Mouse (Mus musculus): ENCODE measurements around the gene BC048403.

Gene BC048403

DNA sequence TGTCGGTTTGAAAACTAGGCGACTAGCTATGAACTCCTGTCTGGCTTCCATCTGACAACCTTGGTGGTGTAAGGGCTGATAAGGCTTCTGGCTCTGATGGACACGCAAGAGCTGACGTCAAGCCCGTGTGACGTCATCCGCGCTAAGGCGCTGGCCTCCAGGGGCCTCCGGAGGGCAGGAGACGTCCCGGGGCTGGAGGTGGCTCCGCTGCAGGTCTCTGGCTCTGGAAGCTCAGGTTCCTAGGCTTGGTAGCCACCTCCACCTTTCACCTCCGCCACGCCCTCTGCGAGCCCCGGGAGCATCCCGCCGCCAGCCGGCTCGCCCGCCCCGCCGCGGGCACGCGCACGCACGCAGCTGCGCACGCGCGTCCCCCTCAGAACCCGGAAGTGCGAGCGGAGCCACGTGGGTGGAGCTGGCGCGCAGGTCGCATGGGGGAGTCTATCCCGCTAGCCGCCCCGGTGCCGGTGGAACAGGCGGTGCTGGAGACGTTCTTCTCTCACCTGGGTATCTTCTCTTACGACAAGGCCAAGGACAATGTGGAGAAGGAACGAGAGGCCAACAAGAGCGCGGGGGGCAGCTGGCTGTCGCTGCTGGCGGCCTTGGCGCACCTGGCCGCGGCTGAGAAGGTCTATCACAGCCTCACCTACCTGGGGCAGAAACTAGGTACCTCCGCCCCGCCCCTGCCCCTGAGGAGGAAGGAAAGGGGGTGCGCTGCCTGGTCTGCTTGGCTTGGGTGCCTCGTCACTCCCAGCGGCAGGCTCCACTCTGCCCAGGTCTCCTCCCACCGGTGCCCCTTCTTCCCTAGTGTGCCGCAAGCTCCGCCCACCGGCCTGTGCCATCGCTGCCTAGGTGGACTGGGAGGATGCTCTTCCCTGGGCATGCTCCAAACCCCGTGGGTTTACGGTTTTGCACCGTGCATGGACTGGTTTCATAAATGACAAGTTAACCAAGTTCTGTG is at the start of gene BC048403:
Gene BC048403, plus strand, starts transcription at position 390 of the 958 bp plus-strand sequence.
- peak; percentile 53 for DNase-seq (ENCODE audit: extremely low read depth, low read depth)

DNA sequence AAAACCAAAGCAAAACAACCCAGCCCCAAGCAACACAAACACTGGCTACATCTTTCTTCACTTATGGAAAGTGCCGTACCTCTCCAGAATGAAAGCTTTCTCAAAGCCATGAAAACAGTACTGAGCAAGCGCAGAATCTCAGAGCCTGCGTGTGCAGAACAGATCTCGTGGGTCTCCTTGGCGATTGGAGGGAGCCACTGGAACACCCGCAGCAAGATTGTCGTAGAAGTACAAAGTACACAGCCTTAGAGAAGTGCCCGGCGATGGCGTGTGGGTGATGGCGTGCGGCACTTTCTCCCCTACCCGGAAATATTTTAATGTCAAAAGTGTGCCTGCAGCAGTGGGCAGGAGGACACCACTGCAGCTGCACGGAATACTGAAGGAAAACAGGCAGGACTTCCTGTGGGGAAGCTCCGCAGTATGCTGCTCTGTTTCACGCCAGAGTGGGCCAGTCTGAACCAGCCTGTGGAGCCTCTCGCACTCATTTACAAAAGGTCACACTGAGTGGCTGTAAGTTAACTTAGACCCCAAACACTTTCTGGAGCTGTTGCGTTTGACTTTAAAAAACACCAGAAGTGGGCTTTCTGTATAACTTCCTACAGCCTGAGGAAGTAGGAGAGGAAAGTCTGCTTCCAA is 46.7 kb upstream of the BC048403 start:
- no peak for DNase-seq (ENCODE audit: extremely low read depth, low read depth)

DNA sequence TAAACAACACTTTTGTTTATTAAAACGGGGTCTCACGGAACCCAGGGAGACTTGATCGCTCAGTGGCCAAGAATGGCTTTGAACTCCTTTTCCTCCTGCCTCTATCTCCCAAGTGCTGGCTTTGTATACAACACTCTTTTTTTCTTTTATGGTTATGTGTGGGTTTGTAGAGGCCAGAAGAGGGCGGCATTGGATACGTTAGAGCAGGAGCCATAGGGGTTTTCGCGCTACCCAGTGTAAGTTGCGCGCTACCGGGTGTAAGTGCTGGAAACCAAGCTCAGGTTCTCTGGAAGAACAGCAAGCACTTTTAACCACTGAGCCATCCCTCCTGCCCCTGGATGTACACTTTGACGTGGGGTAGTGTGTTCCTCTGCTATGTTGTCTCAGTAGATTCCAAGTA is 45.2 kb upstream of the BC048403 start:
- DNase-seq (ENCODE audit: extremely low read depth, low read depth), result no peak

DNA sequence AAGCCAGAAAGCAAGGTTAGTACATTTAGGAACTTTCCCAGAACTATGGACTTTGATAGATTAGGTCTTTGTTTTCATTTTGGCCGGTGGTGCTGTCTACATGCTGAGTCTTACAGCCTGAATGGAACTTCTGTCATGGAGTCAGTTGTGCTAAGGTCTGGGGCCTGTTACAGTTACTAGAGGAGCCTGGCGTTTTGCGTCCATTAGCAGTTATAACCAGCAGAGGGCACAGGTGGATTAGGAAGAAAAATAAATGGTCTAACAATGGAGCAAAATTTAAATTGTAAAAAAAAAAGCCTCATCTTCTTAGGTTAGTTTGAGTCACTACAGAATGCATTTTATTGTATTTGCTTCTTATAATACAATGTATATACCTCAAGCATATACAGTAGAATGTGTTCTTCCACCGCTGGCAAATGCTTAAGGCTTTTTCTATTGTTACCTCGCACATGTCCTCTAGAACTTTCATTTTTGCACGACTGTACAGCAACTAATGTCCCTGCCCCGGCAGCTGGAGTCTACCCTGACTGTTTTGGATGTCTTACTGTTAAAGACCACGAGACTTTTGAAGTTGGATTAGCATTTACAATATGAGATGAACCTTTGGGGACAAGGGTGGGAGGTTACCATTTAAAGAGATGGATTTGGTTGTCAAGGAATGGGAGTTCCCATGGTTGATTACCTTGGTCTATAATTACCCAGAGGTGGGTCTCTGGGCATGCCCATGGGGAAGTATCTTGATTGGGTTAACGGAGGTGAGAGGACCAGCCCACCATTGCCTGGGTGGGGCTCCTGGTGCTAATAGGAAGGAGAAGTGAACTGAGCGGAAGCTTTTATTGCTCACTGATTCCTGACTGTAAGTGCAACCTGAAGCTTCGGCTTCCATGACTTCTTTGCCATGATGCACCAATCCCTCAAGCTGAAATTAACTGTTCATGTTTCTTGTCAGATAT is 38.2 kb upstream of the BC048403 start:
- DNase-seq (ENCODE audit: extremely low read depth, low read depth), result peak; percentile 18

DNA sequence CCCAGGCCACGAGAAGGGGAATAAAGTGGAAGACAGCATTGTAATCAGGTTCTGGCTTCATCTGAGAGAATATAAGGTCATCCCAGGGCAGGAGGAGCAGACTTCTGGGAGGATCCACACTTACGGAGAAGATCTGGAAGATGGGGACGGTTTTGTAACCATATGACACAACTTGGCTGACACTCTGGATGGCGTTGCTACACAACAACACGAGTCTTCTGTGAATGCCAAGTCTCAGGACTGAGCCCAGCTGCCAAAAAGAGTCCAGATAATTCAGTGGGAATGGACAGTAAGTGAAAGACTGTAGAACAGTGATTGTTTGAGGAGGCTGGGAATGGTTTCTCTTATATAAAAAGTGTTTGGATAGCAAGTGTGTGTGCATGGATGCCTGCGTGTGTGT is 36.1 kb upstream of the BC048403 start:
- no peak for DNase-seq (ENCODE audit: extremely low read depth, low read depth)

DNA sequence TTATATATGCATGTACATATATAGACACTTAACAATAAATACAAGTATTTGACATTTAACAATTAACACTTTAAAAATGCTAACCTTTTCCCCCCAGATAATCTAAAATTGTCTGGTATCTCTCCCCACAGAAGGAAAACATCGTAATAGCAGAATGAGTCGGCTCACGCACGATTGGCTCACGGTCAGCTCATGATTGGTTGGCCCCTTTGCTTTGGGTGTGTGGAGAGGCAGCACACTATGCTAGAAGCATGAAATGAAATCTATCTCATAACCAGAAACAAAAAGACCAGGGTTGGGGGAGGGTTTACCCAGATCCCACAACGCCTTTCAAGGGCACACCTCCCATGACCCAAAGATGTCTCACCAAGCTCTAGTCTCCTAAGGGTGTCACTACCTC is 34.9 kb upstream of the BC048403 start:
- no peak for DNase-seq (ENCODE audit: extremely low read depth, low read depth)

DNA sequence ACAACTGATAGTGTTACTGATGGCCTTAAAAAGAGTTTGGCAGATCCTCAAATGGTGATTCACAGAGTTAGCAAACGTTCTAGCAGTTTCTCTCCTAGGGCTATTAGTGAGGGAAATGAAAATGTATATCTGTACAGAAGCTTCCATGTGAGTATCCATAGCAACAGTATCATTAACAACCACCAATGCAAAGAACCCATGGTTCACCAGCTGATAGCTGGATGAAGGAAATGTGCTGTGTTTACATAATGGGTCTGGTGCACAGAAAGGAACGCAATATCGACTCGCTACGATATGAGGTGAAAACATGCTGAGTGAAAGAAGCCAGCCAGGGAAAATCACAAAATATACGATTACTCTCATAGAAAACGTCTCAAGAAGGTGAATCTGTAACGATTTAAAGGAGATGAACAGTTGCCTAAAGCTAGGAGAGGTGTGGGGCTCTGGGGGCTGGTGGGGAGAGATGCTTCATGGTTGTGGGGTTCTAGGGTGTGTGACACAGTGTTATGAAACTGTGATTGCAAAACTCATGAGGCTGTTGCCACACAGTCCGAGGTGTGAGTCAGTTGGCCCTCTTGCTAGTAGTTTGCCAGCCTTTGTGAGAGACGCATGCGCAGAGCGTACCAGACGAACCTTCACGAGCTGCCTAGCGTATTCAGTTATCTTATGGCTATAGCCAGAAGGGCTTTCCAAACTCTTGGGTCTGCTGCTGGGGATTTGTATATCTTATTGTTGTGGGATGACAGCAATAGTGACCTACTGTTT is 34.2 kb upstream of the BC048403 start:
- DNase-seq (ENCODE audit: extremely low read depth, low read depth), result no peak

DNA sequence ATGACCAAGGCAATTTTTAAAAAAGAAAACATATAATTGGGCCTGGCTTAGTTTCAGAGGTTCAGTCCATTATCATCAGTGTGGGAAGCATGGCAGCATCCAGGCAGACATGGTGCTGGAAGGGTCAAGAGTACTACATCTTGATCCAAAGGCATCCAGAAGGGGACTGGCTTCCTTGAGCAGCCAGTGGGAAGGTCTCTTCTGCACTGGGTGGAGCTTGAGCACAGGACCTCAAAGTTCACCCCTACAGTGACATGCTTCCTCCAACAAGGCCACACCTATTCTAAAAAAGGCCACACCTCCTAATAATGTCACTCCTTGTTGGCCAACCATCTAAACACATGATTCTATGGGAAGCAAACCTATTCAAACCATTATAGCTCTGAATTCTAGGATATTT is 22.9 kb upstream of the BC048403 start:
- no peak for DNase-seq (ENCODE audit: extremely low read depth, low read depth)

DNA sequence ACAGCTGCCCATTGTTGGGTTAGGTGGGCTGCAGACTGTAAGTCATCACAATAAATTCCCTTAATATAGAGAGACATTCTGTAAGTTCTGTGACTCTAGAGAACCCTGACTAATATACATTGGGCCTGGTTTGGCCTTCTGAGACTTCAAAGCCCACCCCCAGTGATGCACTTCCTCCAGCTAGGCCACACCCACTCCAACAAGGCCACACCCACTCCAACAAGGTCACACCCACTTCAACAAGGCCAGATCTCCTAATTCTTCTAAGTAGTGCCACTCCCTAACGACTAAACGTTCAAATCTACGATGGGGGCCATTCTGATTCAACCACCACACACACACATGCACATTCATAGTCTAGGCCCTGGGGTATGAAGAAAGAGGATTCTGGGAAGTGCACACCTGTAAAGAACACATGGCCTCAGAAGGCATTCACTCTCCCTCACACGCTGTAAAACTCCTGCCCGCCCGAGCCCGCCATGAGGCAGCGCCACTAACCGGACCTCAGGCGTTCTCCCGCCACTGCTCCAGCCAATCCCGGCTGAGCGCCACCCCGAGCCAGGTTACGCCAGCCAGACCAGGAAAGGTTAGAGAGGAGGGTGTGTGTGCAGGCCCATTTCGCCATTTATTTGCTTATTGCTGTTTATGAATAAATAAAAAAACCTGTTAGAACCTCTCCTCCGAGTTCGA is 20.7 kb upstream of the BC048403 start:
- DNase-seq (ENCODE audit: extremely low read depth, low read depth), result no peak

DNA sequence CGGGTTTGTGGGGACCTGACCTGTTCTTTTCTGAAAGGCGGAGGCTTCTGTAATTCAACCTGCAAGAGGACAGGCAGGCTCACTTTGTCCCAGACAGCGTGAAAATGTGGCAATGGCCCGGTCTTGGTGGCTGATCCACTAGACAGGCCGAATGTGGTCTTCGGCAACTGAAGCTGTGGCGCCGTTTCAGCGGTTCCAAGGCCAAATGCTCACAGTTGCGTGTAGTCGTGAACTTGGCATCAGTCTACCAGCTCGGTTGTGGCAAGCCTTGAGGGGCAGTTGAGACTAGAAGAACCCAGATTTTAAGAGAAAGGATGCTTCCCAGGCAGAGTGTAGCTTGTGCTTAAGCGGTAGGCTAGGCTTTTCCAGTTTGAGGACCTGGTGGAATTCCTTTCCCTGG is 19.0 kb upstream of the BC048403 start:
- no peak for DNase-seq (ENCODE audit: extremely low read depth, low read depth)

DNA sequence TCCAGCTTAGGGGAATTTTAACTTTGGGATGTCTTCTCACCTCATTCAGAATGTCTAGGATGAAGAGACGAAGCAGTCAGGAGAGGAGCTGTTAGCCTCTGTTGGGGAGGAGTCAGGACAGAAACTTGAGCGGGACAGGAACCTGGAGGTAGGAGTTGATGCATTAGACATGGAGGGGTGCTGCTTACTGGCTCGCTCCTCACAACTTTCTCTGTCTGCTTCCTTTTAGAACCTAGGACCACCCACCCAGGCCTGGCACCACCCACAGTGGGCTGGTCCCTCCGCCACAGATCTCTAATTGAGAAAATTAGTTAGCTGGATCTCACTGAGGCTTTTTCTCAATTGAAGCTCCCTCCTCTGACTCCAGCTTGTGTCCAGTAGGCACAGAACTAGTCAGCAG is 13.2 kb upstream of the BC048403 start:
- no peak for DNase-seq (ENCODE audit: extremely low read depth, low read depth)

DNA sequence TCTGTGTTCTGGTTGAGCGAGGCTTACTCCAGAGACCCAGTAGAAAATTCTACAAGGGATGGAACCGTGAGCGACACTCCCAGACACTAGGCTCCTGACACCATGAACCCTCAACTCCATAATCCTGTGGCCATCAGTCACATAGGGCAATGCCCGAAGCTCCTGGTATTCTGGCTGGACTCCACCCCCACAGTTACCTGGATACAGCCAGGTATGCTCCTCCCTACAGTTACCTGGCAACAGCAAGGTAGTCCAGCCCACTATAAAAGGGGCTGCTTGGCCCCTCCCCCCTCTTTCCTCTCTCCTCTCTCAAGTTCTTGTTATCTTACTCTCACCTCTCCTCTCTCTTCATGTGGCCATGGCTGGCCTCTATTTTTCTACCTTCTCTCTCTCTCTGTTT is 12.6 kb upstream of the BC048403 start:
- DNase-seq (ENCODE audit: extremely low read depth, low read depth), result no peak

DNA sequence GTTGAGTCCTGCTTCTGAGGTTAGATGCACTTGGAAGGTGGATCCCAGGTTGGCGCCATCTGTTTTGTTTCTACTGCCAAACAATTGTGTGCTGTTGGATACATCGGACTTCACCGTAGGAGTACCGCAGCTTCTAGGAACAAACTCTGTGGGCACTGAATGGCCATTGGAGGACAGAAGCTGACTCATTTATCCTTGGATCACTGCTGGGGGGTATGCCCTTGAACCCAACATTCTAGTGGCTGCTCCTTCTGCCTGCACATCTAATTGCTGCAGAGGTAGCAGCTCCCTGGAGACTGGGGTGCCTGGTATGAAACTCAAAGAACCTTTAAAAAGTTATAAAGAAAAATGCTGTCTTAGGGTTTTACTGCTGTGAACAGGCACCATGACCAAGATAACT is 11.5 kb upstream of the BC048403 start:
- DNase-seq (ENCODE audit: extremely low read depth, low read depth), result no peak

DNA sequence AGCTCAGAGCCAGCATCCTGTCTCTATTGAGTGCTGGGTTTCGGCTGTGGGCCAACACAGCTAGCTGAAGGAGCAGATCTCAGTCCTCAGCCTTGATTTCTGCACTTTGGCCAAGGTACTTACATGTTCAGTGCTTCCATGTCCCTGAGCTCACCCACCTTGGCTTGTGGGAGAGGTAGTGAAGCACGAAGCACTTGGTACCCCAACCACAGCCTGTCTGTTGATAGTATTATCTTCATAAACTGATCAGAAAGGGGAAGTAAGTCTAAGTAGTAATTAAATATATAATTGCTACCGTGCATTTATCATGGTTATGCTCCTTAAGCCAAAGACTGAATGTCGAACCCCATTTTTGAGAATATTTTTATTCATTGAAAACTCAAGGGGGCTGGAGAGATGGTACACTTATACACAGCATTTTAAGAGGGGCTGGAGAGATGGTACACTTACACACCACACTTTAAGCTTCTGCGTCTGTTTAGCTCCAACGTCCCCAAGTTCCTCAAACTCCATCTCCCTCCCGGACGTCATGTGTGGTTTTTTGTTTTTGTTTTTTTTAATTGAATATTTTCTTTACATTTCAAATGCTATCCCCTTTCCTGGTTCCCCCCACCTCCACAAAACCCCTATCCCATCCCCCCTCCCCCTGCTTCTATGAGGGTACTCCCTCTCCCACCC is 8.6 kb upstream of the BC048403 start:
- DNase-seq (ENCODE audit: extremely low read depth, low read depth), result no peak

DNA sequence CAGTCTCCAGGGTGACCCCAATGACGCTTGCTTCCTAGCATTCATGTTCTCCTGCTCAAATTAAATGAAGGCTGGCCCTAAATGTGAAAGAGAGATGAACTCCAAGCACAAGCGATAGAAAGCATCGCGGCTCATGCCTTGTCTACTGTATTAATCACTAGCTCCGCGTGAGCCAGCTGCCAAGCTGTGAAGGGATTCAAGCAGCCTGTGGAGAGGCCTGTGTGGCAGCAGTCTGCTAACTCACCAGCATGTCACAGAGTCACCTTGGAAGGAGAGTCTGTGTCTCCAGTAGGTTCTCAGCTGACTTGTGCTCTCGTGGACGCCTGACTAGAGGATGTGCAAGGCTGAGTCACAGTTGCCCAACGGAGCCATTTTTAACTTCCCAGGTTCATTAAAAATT is 7.2 kb upstream of the BC048403 start:
- DNase-seq (ENCODE audit: extremely low read depth, low read depth), result no peak

DNA sequence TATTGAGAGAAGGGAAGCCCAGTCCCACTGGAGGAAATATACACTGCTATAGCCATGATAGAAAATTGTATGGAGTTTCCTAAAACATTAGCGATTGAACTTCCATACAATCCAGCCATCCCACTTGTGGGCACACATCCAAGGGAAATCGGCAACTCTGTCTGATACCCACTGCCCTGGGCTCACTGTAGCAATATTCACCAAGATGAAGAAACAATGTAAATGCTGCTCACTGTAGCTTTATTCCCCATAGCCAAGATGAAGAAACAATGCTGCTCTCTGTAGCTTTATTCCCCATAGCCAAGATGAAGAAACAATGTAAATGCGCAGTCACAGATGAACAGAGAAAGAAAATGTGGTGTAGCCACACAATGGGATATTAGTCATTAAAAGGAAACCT is 2.5 kb upstream of the BC048403 start:
- no peak for DNase-seq (ENCODE audit: extremely low read depth, low read depth)

DNA sequence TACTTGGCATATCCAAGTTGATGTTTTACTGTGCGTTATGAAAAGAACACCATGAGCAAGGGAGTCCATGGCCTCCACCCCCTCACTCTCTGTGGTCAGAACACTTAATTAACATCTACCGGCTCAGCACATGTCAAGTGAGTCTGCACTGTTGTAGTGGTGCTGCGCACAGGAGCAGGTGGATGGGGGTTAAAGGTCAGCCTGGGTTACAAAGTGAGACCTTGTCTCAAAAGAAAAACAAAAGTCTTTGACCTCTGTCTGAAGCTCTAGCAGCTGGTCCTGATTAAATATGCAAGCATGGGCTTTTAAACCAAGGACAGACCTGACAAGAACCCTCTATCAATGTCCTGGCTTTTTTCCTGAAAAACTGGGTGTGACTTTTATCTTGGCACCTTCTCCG is 2.6 kb downstream of the BC048403 start:
- no peak for DNase-seq (ENCODE audit: extremely low read depth, low read depth)

DNA sequence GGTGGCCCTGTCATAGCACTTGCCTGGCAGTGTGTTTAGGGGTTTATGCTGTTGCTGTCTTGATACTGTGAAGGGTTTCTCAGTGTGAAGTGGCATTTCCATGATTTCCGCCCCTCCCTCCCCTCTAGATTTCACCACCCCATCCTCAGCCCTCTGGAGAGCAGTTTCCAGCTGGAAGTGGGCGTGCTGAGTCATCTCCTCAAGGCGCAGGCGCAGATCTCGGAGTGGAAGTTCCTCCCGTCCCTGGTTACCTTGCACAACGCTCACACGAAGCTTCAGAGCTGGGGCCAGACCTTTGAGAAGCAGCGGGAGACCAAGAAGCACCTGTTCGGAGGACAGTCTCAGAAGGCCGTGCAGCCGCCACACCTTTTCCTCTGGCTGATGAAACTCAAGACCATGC is 10.4 kb downstream of the BC048403 start:
- DNase-seq (ENCODE audit: extremely low read depth, low read depth), result no peak

DNA sequence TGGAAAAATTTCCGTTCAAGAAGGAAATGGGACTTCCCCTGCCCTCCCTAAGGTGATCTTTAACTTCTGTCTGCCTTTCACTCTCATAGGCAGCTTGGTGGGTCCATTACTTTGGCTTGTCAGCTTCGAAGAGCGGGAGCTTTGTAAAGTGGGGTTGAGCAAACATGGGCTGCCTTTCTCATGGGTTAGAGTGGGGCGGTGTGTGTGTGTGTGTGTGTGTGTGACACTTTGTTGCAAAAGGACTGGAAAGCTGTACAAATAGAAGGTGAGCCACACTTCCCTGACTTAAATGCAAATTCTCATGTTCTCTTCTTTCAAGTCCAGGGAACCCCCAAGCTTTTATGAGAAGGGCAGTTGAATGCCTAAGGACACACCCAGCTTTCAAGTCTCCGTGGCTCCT is 14.5 kb downstream of the BC048403 start:
- no peak for DNase-seq (ENCODE audit: extremely low read depth, low read depth)

DNA sequence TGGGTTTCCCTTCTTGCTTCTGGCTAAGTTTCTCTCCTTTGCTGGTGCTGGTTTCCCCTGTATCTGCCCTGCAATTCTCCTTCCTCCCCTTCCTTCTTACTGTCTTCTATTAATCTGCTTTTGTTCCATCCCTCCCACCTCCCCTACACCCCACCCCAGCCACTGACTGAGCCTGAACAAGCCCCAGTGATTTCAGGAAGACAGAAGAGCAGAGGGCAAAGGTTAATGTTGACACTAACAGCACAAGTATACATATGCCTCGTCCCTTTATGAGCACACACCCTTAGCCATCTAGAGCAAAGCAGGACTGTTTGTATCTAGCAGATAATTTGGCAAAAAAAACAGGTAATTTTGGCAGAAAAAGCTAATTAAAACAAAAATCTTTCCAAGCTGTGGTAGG is 16.1 kb downstream of the BC048403 start:
- DNase-seq (ENCODE audit: extremely low read depth, low read depth), result no peak
